Mouse (Mus musculus): ENCODE data around the gene Arsg.

- peak; percentile 82 for TF ChIP-seq POLR2A (IDR thresholded peaks at IDR 0.05; ENCODE audit: insufficient read length, low read depth)
- TF ChIP-seq MAX (IDR thresholded peaks at IDR 0.05; ENCODE audit: low read depth) = no peak
- peak in 1 of 3 experiments; percentile 62 for TF ChIP-seq MYOD1 (IDR thresholded peaks at IDR 0.05; ENCODE audit: control insufficient read depth in 1 of 3, insufficient read length in 2 of 3, low read depth in 2 of 3)
- no peak for TF ChIP-seq TCF12 (IDR thresholded peaks at IDR 0.05; ENCODE audit: insufficient read depth, poor library complexity, severe bottlenecking)
- TF ChIP-seq USF1 (IDR thresholded peaks at IDR 0.05; ENCODE audit: low read depth) = no peak
- TF ChIP-seq E2F4 (IDR thresholded peaks at IDR 0.05; ENCODE audit: insufficient read depth) = no peak
Observed at GRCm38 (mm10) chr11:109425392-109426271, 47.5 kb upstream of the Arsg start, which contains the start of gene Amz2.
